Mouse (Mus musculus): ENCODE measurements around the gene Satb2. TPM values are rescaled to one million over a fixed set of nuclear protein-coding genes. Genes with fewer than 3 reads are reported as not detected.

The Satb2 gene
- polyA plus RNA-seq, 1 experiment from 2014 or later: 1.2 TPM

DNA sequence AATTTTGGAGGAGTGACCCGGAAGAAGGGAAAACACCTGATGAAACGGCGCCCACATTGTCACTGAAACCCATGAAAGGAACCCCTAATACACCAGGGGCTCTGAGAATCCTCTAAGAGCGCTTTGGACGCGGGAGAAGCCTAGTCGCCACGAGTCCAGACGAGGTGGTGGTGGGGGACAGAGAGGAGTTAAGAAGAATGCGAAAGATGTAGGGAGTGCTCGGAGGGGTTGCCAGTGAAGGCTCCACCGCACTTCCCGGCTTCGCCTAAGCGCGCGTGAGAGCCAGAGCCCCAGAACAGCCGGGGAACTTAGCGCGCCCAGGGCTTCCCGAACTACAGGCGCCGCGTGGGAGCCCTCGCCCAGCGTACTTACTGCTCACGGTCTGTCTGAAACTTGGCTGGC lies 7.7 kb downstream of the Satb2 start:
- Histone ChIP-seq H3K4me2 (peak overlapping the region; percentile 79), H3K4me1 (ENCODE audit: control insufficient read depth, insufficient read depth, low read length) (peaks cover 22% of the 10 kb centered on the region), H3K9ac (ENCODE audit: low read length) (peak overlapping the region; percentile 87; the same call in 1 of the 2 replicates), H3K27me3 (ENCODE audit: control insufficient read depth, insufficient read depth, low read length) (peaks cover 48% of the 10 kb centered on the region), H3K4me3 (ENCODE audit: low read depth, low read length) (peak overlapping the region; percentile 73), H3K27ac (ENCODE audit: low read depth, low read length) (no peak overlapping the region), H3K9me3 (ENCODE audit: control insufficient read depth, low read length) (no peaks in the 10 kb centered on the region), H3K36me3 (ENCODE audit: control insufficient read depth, insufficient read depth, low read length) (no peaks in the 10 kb centered on the region)
- no peak for ATAC-seq (ENCODE audit: low FRiP score)
- WGBS: under 1% methylated on average over 27 of the region's 27 CpGs
- DNase-seq (ENCODE audit: low spot score, missing footprints): peak; percentile 95

DNA sequence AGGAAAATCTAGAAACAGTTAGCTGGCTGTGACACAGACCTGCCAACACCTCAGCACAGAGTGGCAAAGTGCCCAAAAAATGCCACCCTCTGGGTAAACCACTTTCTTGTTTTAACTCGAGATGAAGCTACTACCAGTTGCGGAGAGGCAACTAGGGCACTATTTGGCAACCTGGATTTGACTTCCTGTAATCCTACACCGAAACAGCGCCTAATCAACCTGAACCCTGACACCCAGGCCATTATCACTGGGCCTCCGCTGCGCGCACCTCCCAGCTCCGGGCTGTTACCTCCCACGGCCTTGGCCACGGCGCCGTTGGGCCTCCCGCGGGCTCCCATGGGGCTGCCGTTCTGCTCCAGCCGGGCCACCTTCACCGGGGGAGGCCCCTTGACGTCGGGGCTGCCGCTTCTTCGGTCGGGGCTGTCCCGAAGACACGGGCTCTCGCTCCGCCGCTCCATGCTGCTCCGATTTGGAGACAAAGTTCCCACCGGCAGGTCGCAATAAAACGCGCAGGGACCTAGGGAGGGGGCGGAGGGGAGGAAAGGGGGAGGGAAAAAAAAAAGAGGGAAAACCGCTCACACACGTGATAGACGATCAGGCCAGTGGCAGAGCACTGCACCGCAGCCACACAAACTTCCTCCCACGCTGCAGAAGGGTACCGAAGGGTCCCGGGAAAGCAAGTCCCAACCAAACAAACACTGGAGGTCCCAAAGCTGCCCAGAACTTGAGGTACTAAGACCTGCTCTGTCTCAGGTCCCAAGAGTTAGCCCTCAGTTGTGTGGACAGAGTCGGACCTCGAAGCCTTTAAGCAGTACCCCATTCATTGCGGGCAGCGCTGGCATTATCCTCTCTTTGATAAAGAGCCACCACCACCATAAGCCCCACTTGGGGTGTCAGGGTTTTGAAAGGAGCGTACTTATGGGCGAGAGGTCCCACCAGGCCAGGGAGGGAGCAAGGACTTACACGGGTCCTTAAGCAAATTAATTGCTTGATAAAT lies 8.8 kb downstream of the Satb2 start:
- no peak overlapping the region for H3K27ac ChIP-seq (ENCODE audit: low read depth, low read length)
- H3K9me3 ChIP-seq (ENCODE audit: control insufficient read depth, low read length): no peaks in the 10 kb centered on the region
- H3K4me1 ChIP-seq (ENCODE audit: control insufficient read depth, insufficient read depth, low read length): peaks cover 22% of the 10 kb centered on the region
- peak overlapping the region; percentile 38; the same call in 1 of the 2 replicates for H3K9ac ChIP-seq (ENCODE audit: low read length)
- H3K27me3 ChIP-seq (ENCODE audit: control insufficient read depth, insufficient read depth, low read length): peaks cover 41% of the 10 kb centered on the region
- peak; percentile 95 for DNase-seq (ENCODE audit: low spot score, missing footprints)
- peak overlapping the region; percentile 49 for H3K4me2 ChIP-seq
- no peak for ATAC-seq (ENCODE audit: low FRiP score)
- H3K4me3 ChIP-seq (ENCODE audit: low read depth, low read length): peak overlapping the region; percentile 28
- WGBS: under 1% methylated on average over 47 of the region's 47 CpGs
- no peaks in the 10 kb centered on the region for H3K36me3 ChIP-seq (ENCODE audit: control insufficient read depth, insufficient read depth, low read length)

DNA sequence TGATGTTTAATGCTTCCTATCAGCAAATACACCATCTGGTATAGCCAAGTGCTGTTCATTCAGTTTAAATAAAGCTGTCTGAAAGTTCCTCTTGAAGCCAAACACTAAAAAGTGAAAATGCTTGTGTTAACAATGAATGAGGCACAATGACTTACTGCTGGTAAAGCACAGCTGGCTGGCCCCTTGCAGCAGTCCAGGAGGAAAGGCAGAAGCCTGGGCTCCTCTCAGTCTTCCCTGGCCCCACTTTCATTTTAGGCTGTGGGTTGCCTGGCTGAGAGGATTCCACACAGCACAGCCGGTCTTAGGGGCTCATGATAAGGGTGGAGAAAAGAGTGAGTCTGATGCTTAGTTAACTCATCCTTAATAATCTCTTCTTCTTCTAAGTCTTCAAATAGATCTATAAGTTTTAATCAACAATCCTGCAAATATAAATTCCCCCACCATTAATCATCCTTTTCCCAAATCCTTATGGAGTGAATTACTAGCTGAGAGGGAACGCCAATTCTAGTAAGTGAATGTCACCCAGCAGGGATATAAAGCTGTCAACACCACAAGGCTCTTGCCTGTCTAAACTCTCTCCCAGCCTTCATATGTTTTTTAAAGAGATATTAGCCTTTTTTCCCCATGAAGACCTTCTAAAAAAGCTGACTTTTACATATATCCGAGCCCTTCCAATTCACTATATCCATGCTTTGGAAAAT lies 12.4 kb downstream of the Satb2 start:
- ATAC-seq (ENCODE audit: low FRiP score) (no peak), DNase-seq (ENCODE audit: low spot score, missing footprints) (peak; percentile 67)
- peaks cover 17% of the 10 kb centered on the region for H3K4me1 ChIP-seq (ENCODE audit: control insufficient read depth, insufficient read depth, low read length)
- 51% methylated on average over 3 of the region's 3 CpGs for WGBS
- no peak overlapping the region for H3K4me3 ChIP-seq (ENCODE audit: low read depth, low read length)
- H3K9ac ChIP-seq (ENCODE audit: low read length): no peak overlapping the region
- H3K4me2 ChIP-seq: no peak overlapping the region
- H3K36me3 ChIP-seq (ENCODE audit: control insufficient read depth, insufficient read depth, low read length): no peaks in the 10 kb centered on the region
- H3K27me3 ChIP-seq (ENCODE audit: control insufficient read depth, insufficient read depth, low read length): peaks cover 35% of the 10 kb centered on the region
- H3K9me3 ChIP-seq (ENCODE audit: control insufficient read depth, low read length): no peaks in the 10 kb centered on the region
- no peak overlapping the region for H3K27ac ChIP-seq (ENCODE audit: low read depth, low read length)

DNA sequence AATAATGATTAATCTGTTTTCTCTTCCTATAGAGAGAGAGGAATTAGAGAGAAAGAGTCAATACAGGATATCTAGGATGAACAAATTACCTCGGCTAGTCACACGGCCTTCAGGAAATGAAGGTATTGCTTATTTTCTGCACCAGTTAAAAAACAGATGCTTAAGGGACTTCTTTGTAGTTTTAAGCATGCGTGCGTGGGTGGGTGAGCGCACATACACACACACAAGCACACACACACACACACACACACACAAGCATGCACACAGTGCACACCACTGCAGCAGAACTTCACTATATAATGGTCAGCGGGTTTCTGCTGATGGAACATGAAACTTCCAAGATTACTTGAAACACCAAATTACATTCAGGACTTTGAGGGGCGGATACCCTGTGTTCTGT lies 14.0 kb downstream of the Satb2 start:
- Histone ChIP-seq H3K4me1 (ENCODE audit: control insufficient read depth, insufficient read depth, low read length) (peaks cover 3% of the 10 kb centered on the region; the same call in 1 of the 2 replicates), H3K4me2 (no peak overlapping the region), H3K36me3 (ENCODE audit: control insufficient read depth, insufficient read depth, low read length) (no peaks in the 10 kb centered on the region), H3K9ac (ENCODE audit: low read length) (no peak overlapping the region), H3K27me3 (ENCODE audit: control insufficient read depth, insufficient read depth, low read length) (peaks cover 20% of the 10 kb centered on the region), H3K4me3 (ENCODE audit: low read depth, low read length) (no peak overlapping the region), H3K9me3 (ENCODE audit: control insufficient read depth, low read length) (no peaks in the 10 kb centered on the region), H3K27ac (ENCODE audit: low read depth, low read length) (no peak overlapping the region)
- ATAC-seq (ENCODE audit: low FRiP score) (no peak), DNase-seq (ENCODE audit: low spot score, missing footprints) (no peak)
- WGBS: 87% methylated on average over 7 of the region's 7 CpGs

DNA sequence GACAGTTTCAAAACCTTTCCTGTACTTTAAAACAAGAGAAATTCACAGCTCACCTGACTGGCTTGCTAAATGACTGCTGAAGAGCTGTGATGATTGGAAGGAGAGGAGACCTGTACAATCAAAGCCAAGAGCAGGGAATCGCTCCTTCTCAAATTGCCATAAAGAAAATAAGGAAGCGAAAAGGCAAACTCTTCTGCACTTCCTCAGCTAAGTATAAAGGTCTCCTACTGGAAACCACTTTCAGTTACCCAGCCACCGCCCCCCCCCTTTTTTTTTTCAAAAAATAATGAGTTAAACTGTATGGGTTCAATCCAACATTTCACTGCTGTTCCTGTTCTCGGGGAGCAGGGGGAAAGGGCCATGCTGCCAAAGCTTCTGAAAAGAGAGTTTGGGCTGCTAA lies 15.2 kb downstream of the Satb2 start:
- Histone ChIP-seq H3K9me3 (ENCODE audit: control insufficient read depth, low read length) (no peaks in the 10 kb centered on the region), H3K27me3 (ENCODE audit: control insufficient read depth, insufficient read depth, low read length) (peaks cover 8% of the 10 kb centered on the region), H3K36me3 (ENCODE audit: control insufficient read depth, insufficient read depth, low read length) (no peaks in the 10 kb centered on the region), H3K4me1 (ENCODE audit: control insufficient read depth, insufficient read depth, low read length) (no peaks in the 10 kb centered on the region), H3K9ac (ENCODE audit: low read length) (no peak overlapping the region), H3K4me3 (ENCODE audit: low read depth, low read length) (no peak overlapping the region), H3K4me2 (no peak overlapping the region), H3K27ac (ENCODE audit: low read depth, low read length) (no peak overlapping the region)
- ATAC-seq (ENCODE audit: low FRiP score): no peak
- 85% methylated on average over 4 of the region's 4 CpGs for WGBS
- DNase-seq (ENCODE audit: low spot score, missing footprints): no peak

DNA sequence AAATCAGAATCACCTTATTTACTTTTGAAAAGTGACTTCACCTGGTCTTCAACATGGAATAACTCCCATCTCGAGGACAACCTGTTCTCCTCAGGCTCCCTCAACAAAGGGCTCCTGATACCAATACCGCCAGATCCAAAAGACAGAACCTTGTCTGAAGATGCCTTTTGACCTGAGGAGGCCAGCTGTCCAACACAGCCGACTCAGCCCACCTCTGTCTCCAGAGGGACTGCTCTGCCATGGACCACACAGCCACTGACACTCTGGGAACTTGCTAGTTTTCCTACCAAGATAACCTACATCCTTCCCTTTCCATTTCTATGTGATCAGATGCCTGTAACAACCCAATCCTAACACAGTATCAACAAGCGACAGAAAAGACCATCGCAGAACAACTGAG lies 19.5 kb downstream of the Satb2 start:
- Histone ChIP-seq H3K36me3 (ENCODE audit: control insufficient read depth, insufficient read depth, low read length) (no peaks in the 10 kb centered on the region), H3K27me3 (ENCODE audit: control insufficient read depth, insufficient read depth, low read length) (no peaks in the 10 kb centered on the region), H3K4me2 (no peak overlapping the region), H3K9me3 (ENCODE audit: control insufficient read depth, low read length) (no peaks in the 10 kb centered on the region), H3K27ac (ENCODE audit: low read depth, low read length) (no peak overlapping the region), H3K4me3 (ENCODE audit: low read depth, low read length) (no peak overlapping the region), H3K9ac (ENCODE audit: low read length) (no peak overlapping the region), H3K4me1 (ENCODE audit: control insufficient read depth, insufficient read depth, low read length) (no peaks in the 10 kb centered on the region)
- WGBS: 89% methylated on average over 5 of the region's 5 CpGs
- no peak for ATAC-seq (ENCODE audit: low FRiP score)
- DNase-seq (ENCODE audit: low spot score, missing footprints): peak; percentile 68

DNA sequence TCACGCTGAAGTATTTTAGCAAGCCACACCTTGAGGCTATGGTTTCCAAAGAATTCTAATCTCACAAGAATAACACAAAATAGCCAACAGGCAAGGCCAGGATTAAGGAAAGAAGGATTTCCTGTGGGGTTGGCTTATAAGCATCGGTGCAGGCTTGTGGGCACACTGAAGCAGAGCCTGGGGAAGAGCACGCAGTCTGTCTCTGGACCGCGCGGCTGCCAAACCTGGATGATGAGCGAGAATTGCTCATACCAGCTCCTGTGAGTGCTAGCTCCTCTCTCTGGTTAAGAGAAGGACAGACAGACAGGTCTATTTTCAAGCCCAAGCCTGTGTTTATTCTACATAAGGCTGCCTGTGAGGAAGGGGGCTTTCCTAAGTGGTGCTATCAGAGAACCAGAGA lies 20.5 kb downstream of the Satb2 start:
- Histone ChIP-seq H3K4me2 (no peak overlapping the region), H3K4me3 (ENCODE audit: low read depth, low read length) (no peak overlapping the region), H3K27ac (ENCODE audit: low read depth, low read length) (no peak overlapping the region), H3K9ac (ENCODE audit: low read length) (no peak overlapping the region), H3K36me3 (ENCODE audit: control insufficient read depth, insufficient read depth, low read length) (no peaks in the 10 kb centered on the region), H3K4me1 (ENCODE audit: control insufficient read depth, insufficient read depth, low read length) (no peaks in the 10 kb centered on the region), H3K9me3 (ENCODE audit: control insufficient read depth, low read length) (no peaks in the 10 kb centered on the region), H3K27me3 (ENCODE audit: control insufficient read depth, insufficient read depth, low read length) (no peaks in the 10 kb centered on the region)
- ATAC-seq (ENCODE audit: low FRiP score): no peak
- WGBS: 89% methylated on average over 7 of the region's 7 CpGs
- peak; percentile 71 for DNase-seq (ENCODE audit: low spot score, missing footprints)

DNA sequence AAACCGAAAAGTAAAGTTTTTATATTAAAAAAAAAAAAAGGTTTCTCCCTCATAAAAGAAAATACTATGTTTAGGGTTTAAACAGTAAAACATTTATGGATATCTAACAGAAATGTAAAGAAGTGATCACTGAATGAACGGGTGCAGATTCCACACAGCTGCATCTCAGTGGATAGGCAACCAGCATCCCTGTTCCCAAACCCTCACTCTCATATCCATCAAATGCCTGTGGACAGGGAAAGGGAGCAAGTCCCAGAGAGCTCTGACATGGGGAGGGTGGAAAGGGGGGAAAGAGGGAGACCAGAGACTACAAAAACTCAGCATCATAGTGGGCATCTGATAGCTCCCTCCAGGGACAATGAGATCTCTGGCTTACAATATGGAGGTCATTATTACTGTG lies 21.6 kb downstream of the Satb2 start:
- WGBS: 88% methylated on average over 2 of the region's 2 CpGs
- peak; percentile 72 for DNase-seq (ENCODE audit: low spot score, missing footprints)
- H3K4me2 ChIP-seq: no peak overlapping the region

DNA sequence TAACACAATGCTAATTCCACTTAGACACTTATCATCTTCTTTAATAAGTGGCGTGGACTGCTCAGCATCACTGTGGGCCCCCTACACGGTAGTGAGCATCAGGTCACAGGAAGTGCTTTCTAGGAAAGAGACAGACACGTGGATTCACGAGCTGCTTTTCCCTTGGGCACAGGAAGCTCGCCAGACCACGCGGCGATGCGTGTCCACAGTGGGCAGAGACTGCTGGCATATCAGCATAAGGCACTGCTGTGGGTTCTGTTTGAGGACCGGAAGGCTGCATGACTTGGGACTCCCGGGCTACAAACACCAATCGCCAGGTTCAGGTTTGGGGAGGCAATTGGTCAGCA lies 22.7 kb downstream of the Satb2 start:
- Histone ChIP-seq H3K9ac (ENCODE audit: low read length) (no peak overlapping the region), H3K4me1 (ENCODE audit: control insufficient read depth, insufficient read depth, low read length) (no peaks in the 10 kb centered on the region), H3K27ac (ENCODE audit: low read depth, low read length) (no peak overlapping the region), H3K9me3 (ENCODE audit: control insufficient read depth, low read length) (no peaks in the 10 kb centered on the region), H3K27me3 (ENCODE audit: control insufficient read depth, insufficient read depth, low read length) (no peaks in the 10 kb centered on the region), H3K36me3 (ENCODE audit: control insufficient read depth, insufficient read depth, low read length) (no peaks in the 10 kb centered on the region), H3K4me3 (ENCODE audit: low read depth, low read length) (no peak overlapping the region), H3K4me2 (no peak overlapping the region)
- 84% methylated on average over 12 of the region's 12 CpGs for WGBS
- DNase-seq (ENCODE audit: low spot score, missing footprints) (peak; percentile 62), ATAC-seq (ENCODE audit: low FRiP score) (no peak)

More for the DNA sequence above, 21.6 kb downstream of the Satb2 start:
- H3K9me3 ChIP-seq (ENCODE audit: control insufficient read depth, low read length): no peaks in the 10 kb centered on the region
- no peaks in the 10 kb centered on the region for H3K27me3 ChIP-seq (ENCODE audit: control insufficient read depth, insufficient read depth, low read length)
- H3K27ac ChIP-seq (ENCODE audit: low read depth, low read length): no peak overlapping the region
- no peaks in the 10 kb centered on the region for H3K4me1 ChIP-seq (ENCODE audit: control insufficient read depth, insufficient read depth, low read length)
- no peak overlapping the region for H3K9ac ChIP-seq (ENCODE audit: low read length)
- ATAC-seq (ENCODE audit: low FRiP score): no peak
- no peak overlapping the region for H3K4me3 ChIP-seq (ENCODE audit: low read depth, low read length)
- no peaks in the 10 kb centered on the region for H3K36me3 ChIP-seq (ENCODE audit: control insufficient read depth, insufficient read depth, low read length)

All from midbrain, embryonic 11.5 days (tissue).